Mouse (Mus musculus) lung, postnatal 4 days (tissue): ENCODE data around the gene Col6a6.
A peak's percentile ranks its signal among the peaks of the same experiment; 100 is the strongest.

Experiments
- DNase-seq, 2 experiments: peaks; one replicate each; pipeline ENCODE4 v3.0.0; 2021

Gene Col6a6

DNA sequence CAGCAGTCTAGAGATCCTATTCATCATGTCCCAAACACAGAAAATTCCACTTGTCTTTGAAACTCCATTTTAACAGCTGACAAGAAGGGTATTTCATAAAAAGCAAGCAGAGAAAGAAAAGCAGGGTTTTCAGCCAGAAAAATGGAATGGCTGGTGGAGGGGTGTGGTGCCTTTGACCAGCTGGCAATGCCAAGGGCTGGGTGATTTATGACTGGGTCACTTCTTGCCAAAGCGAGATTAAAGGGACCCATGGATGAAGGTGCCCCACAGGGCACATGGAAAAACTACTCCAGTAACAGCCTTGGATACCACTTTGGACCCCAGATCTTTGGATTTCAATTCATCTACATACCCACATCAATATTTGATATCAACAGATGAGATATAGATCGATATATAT, 93.3 kb downstream of the Col6a6 start:
- DNase-seq = no peak

DNA sequence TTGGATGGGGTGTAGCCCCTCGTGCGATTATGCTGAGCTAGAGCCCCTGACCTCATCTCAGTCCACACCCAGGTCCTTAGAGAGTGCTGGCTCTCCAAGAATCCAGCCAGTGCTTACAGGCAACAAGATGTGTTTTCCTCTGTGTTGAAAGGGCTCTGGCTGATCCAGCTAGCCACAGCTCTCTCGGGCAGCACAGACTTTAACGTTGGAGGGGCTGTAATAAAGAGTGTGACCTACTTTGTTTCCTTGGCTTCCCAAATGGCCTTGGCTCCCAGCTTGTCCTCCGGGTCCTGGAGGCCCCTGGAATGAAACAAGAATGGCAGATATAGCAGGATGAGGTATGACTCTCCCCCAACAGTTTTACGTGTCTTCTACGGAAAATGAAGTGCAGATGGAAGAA, 96.0 kb downstream of the Col6a6 start:
- DNase-seq = no peak

DNA sequence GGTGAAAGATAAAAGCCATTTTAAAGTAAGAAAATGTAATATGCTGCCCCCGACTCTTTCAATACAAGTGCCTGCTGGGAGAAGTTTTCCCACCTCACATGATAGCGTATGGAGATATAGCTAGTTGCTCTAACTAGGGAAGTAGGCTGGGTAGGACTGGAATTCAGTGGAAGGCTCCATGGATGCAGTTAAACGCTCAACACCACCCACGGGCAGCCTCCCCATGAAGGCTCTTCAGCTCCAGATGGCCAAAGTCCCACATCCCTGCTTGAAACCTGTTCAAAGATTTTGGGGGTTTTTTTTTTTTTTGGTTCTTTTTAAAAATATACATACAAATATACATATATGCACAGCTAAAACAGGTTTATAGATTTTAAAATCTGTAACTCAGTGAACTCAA, 107.5 kb downstream of the Col6a6 start:
- no peak for DNase-seq

DNA sequence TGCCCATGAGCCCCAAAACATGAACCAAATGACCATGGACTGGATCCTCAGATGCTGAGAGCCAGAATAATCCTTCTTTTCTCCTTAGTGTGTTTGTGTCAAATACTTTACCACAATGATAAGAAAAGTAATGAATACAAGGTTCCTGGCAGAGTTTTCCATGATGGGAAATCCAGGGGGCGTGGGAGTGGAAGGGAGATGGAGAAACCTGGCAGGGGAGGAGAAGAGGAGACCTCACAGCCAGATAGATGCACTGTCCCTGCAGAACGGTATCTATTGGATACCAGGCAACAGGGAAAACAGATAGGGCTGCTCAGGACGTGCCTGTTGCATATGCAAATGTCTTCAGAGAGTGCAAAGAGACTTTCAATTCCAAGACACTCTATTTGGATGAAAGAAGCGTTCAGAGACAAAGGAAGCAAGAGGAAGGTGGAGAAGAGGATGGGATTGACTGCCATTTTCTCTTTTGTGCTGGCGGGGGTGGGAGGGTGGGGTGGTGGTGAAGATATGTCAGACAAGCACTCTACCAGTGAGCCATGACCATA, 108.0 kb downstream of the Col6a6 start:
- no peak for DNase-seq

DNA sequence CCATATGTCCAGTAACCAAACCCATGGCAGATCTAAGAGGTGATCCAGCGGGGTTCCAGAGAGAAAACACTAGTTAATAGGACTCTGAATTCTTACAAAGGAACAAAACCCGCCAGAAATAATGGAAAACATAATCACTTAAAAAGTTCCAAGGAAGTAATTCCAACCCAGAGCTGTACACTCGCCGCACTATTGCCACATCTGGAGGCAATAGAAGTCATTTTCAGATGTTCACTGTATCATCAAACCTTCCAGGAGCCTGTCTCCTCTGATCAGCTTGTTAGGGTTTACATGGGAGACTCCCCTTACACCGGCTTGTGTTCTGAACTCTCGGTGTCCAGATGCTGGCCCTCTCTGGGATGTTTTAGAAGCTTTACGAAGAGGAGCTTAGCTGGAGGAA, 108.6 kb downstream of the Col6a6 start:
- DNase-seq = no peak

DNA sequence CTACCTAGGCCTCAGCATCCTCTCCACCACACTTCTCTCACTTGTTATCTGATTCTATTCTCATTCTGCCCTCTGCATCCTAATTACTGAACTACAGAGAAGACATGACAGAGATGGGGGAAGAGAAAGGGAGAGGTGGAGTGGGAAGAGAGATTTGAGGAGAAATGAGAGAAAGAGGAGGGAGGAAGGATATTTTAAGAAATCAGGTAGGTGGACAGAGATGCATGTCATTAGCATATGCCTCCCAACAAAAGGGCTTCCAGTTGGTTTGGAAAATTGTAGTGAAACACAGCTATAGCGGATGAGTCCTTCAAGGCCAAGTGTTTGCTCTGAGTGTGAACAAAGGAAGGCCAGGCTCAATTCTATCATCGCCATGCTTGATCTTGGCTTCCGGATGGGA, 115.9 kb downstream of the Col6a6 start:
- DNase-seq = no peak

DNA sequence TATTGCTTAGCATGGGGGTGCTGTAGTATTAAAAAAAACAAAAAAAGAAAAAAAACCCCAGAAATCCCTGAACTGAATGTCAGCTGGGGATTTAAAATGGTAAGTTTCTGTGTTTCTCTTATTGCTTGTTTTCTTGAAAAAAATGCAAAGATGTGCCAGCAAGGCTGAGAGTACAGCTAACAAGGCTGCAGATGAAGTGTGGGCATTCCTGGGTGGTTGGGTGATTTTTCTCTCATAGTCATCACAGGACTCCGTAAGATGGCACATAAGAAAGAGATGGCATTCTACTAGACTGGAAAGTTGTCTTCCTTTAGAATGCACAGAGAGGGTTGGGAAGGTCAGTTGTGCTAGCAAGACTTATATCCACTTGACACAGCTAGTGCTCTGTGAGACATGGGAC, 122.9 kb downstream of the Col6a6 start:
- DNase-seq = no peak

DNA sequence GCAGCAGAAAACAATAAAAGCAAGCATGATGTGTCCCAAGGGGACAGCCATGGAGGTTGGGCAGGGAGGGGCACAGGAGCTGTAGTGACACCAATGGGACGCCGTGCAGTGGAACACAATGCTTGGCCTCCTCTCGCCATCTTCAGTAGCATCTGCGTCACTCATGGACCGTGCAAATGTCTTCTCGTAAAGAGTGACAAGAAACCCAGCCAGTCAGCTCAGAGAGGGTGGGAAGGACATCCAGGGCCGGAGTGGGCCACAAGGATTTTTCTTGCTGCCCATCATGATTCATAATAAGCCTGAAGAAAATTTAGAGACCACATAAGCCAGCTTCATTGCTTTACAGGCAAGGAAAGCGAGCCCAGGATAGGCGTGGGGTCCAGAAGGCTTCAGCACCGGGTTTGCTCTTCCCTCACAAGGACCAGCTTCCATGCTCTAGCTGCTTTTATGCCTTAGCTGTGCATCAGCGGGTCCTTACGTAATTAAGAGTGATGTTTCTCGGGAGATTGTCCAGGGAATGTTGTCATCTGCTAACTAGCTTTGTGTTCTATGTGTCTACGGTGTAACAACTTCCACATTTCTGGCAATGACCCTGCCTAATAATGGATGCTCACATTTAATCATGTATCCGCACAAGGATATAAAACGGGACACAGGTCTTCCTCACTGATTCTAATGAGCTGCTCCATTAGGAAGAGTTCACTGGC, 123.6 kb downstream of the Col6a6 start:
- no peak for DNase-seq

DNA sequence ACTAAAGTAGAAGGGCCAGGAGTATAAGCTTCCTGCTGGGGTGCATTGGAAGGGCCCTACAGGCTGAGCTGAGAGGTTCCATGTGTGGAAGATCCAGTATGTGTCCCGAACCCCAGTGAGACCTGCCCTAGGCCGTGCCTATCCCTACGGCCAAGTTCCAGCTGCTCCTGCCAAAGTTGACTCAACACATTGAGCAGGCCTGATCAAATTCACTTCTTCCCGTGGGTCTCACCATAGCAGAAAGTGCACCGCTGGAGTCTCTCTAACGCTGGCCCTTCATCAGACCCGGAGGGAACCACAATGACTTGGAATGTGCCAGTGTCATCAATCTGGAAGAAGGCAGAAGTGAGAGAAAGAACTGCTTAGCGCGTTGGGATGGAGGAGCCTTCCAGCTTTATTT, 126.0 kb downstream of the Col6a6 start:
- peak in 1 of 2 experiments; percentile 32 for DNase-seq

DNA sequence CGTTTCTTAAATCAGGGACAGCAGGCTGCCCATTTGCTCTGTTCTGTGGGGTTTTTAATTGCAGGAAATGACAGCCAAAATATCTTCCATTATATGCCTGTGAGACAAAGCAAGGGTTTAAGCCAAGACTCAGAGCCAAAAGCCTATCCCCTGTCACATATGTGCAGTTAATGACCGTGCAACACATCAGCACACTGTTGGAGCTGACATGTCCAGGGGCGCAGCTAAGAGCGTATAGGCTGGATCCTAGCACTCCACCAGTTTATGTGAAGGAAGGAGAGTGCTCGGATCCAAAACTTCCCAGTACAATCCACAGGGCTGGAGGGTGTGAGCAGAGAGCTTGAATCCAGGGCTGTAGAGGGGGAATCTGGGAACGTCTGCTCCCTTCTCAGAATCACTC, 127.3 kb downstream of the Col6a6 start:
- DNase-seq = no peak

DNA sequence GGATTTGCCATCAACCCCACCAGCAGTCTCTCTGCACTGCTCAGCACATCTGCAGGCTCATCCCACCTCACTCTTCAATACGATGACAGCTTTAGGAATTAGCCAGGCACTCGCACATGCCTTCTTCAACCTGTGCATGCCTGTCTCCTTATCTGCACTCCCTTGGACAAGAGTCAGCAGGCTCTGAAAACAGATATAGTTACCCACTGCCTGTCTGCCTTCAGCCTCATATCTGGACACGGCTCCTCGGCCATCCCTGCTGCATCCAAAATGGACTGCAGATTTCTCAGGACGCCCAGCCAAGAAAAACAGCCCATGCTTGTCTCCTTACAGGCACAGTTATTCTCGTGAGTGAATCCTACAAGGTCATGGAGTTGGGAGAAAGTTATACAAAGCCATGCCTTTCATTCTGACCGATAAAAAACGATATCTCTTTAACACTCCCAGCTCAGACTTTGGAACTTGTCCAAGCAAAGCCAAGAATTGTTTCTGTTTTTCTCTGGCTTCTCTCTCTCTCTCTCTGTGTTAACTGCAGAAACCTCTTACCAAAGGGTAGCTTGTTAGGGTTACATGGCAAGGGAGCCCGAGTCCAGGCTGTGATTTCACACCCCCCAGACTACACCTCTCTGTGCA, 130.1 kb downstream of the Col6a6 start:
- peak; percentile 34 to 62 for DNase-seq

DNA sequence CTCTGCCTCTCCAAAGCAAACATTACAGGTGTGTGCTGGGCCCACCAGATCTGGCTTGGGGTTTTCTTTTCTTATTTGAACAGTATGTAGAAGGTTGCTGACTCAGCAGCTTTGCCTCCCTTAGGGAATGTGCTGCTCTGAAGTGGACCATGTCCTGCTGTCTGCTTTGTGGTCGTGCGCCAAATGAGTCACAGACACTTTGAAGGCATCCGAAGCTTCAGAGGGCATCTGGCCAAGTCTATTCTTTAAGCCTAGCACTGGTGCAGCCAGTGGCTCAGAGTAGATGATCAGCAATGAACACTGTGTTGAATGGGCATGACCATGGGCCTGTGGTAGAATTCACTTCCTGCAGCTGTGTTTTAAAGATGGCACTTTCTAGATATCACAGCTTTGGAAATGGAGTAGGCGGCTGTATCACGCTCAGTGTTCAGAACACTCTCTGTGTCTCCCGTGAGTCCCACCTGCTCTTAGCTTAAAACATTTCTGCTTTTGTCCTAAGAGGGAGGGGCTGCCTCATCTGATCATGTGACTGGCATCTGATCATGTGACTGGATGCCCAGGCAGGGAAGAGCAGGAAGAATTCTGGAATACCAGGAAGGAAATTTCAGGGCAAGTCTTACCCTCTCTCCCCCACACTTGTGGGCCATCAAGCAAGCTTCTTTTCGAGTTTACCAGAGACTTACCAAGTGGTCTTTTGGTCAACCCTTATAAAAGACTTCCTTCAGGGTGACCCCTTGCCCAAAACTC, 131.0 kb downstream of the Col6a6 start:
- DNase-seq = no peak

DNA sequence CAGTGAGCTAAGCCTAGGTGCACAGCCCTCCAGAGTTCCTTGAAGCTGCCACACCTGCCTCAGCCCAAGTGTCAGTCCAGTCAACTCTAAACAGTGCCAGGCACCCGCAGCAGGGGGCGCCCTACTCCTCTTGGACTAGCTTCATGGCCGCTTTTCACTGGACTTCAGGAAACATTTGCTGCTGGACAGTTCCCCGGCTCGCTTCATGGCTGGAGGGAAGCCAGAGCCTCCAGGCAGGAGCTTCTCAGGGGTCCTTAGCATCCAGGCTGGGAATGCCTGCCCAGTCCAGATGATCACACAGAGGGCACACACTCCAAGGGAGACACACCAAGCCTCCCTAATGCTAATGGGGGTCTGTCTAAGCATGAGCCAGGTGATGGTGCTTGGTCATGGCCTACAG, 134.1 kb downstream of the Col6a6 start:
- DNase-seq = peak; percentile 84 to 88

DNA sequence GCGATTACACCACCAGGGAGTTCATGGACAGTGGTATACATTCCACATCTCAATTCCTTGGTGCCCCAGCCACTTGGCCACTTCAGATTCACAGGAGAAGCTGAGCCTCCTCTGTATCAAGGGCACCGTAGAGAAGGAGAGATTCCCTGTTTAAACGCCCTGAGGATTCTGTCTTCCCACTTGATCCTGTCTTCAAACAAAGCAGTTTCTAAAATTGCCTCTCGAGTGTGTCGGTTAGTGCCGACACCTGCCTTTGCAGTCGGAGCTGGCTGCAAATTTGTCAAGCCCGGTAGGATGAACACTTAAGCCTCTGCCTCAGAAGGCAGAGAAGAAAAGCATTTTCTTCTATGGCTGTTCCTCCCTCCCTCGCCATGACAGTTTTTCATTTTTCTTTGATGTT, 134.9 kb downstream of the Col6a6 start:
- no peak for DNase-seq

DNA sequence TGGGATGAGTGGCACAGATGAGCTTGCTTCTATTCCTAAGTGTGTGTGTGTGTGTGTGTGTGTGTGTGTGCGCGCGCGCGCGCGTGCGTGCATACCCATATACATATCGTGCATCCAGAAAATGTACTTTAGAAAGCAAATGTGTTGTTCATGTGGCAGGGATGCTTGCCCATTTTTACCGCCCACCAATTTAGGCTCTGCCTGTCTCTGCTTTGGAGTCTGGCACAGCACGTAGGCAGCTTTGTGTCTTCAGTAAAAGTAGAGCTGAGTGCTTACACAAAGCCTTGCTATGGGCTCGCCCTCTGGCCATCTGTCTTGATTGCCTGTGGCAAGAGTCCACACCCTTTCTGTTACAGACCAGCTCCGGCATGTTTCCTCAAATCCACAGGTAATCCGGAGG, 135.5 kb downstream of the Col6a6 start:
- no peak for DNase-seq

DNA sequence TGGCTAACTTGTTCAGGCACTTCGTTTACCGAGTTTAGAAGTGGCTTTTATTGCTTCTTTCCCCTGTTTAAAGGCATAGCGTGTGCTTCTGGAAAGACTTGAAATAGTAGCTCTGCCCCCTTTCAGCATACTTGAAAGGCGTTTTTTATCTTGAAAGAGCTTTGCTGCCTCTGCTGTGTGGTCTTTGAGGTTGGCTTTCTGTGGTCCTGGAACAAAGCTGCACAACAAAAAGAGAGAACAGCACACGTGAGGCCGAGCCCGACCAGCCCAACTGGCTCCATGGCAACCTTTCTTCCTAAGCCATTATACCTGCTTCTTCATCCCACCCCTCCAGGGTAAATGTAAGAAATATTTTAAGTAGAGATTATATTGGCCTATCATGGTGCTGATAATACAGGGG, 138.5 kb downstream of the Col6a6 start:
- DNase-seq = no peak

DNA sequence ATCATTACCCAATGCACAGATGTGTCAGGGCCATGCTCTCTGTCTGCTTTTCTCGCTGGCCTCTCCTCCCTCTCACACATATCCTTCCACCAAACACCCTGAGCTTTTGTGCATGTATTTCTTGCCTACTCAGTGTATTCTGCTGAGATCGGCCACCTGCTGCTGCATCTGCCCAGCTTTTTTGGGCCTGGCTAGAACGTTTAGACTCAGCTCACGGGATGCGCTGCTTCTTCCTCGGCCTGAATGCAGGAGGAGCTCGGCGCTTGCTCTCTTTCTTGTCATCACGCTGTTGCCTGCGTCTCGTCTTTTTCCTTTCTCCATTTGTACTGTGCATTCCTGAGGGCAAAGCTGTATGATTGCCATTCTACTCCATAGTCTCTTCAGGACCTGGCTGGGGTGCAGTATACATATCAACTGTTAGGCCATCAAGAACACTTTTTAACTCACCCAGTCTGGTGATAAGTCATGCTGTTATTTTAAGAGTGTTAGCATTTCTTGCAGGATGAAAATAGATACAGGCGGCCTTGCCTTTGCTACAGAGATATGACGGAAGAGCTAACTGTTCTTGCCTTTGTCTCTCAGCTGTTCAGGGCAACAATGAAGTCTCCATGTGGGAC, 143.3 kb downstream of the Col6a6 start:
- no peak for DNase-seq

DNA sequence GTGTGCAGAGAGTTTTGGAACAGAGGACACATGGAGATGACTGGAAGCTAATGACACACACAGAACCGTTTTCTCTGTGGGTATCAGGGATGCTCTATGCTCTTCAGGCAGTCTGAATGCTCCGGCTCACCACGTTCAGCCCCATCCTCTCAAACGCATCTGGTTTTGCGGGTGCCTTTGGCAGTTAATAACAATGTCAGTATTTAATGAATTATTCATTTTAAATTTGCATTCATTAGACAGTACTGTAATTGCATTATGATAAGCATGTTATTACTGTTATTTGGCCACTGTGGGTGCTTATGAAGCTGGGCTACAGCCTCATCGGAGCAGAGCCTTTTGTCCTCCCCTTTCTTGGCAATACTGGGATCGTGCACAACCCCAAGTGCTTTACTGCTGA, 146.6 kb downstream of the Col6a6 start:
- no peak for DNase-seq

DNA sequence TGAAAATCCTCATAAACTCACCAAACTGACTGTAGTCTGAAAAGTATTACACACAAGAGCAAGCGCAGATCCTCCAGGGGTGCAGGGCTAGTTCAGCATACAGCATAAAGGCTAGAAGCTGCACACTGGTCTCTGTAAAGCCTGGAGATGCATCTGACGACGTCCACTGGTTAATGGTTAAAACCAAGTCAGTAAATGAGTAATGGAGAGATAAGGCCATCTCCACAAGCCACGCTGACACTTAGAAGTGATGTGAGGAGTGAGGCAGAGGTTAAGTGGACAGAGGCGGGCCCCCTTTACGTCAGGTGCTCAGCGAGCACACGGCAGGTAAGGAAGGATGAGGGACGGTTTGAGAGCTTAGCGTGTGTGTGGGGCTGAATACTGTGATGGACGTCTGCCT, 152.0 kb downstream of the Col6a6 start:
- DNase-seq = no peak

DNA sequence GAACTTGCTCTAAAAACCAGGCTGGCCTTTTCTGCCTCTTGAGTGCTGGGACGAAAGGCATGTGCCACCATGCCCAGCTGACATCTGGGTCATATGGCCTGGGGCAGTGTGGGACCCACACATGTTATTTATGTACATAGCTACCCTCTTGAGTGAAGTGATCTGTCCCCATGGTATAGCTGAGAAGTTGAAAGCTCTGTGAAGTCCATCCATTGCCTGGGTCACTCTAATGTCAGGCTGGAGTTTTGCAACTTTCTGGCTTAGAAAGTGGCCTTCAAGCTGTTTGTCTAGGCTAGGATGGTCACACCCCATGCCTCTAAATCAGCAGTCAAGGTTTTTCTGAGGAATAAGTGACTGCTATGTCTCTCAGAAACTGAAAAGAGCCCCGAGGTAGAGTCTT, 155.9 kb downstream of the Col6a6 start:
- DNase-seq = no peak

DNA sequence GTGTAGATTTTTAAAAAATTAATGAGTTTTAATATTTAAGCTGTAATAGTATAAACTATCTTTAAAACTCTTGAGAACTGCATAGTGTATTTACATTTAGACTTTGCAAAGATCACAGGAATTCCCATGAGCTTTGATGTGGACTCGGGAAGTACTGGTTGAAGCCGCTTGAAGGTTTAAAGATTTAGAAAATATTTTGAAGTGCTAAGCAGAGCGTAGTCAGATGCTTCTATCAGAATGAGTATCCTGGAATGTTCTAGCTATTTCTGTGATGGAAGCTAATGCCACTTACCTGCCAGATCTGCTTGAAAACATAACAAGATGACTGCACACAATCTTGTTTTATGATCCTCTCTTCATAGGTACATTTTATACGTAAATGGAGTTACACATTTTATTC, 157.0 kb downstream of the Col6a6 start:
- no peak for DNase-seq

DNA sequence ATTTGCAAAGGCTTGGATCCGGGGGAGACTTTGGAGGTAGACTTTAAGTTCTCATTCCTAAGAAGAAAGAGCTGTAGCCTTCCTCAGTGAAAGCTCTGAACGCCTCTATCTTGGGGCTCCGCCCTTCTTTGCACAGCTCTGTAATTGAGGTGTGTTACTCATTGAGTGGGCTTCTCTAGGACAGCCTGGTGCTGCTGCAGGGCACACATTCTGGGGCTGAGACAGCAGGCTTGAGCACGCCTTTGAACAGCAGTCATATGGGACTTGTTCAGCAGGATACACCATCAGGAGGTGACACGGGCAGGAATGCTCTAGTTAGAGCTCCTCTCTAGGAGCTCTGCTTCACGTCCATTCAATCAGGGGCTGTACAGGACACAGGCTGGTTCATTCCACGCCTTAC, 162.7 kb downstream of the Col6a6 start:
- DNase-seq = no peak

DNA sequence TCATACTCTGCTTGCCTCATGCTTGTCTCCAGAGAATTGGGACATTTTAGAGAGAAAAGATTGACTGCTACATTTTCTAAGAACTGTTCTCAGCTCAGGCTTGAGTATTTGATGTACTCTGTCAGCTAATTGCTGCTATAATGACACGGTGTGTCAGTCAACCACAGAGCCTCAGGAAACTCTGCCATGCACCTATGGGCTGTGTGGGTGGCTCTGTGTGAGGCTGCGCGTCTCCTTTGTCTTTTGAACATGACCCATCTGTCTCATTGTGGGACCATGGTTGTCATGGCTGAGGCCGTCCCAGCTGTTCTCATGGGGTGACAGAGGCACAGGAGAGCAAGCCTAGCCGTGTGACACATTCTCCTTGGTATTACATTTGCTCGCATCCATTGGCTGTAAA, 168.1 kb downstream of the Col6a6 start:
- DNase-seq = no peak

DNA sequence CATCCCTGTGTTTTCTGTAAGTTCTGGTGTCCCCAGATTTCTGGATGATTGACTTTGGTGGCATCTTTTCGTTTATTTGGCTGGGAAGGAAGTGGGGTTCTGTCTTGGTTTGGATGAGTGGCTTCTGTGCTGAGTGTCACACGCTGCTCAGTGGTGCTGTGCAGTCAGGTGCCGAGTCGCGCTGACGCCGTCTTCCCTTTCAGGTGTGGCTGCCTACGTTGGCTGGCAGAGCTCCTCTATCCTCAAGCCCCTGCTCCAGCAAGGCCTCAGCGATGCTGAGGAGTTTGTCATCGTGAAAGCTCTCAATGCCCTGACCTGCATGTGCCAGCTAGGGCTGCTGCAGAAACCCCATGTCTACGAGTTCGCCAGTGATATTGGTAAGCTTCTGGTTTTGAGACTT, 169.7 kb downstream of the Col6a6 start:
- DNase-seq = no peak
